Mouse (Mus musculus) intestine, postnatal 0 days (tissue): Measurements from ENCODE around the gene Cd52. TPM values are rescaled to one million over a fixed set of nuclear protein-coding genes. Genes with fewer than 3 reads are reported as not detected.

Experiments
- ATAC-seq: fragments of 200-750 bp; cut with Nextera tagmentation; 2 replicates; pipeline ENCODE4 v1.8.0; 2017; ENCODE audit warnings: mild to moderate bottlenecking, moderate TSS enrichment, moderate library complexity
- H3K27ac ChIP-seq: fragments of 300-500 bp; sonication (generic); 2 replicates; pipeline ENCODE4 v1.5.1; 2014; ENCODE audit warnings: mild to moderate bottlenecking, low read depth, low read length, moderate library complexity
- H3K27me3 ChIP-seq: fragments of 300-500 bp; sonication (generic); replicated peaks from 2 replicates; pipeline ENCODE4 v1.6.1; 2014; ENCODE audit warnings: low read length, mixed read lengths; ENCODE audit not compliant: control insufficient read depth, insufficient read depth
- H3K36me3 ChIP-seq: fragments of 300-500 bp; sonication (generic); 2 replicates; pipeline ENCODE4 v1.6.1; 2014; ENCODE audit warnings: mild to moderate bottlenecking, moderate library complexity; ENCODE audit not compliant: control insufficient read depth, insufficient read depth
- H3K4me1 ChIP-seq: fragments of 300-500 bp; sonication (generic); replicated peaks from 2 replicates; pipeline ENCODE4 v1.6.1; 2014; ENCODE audit warnings: antibody characterized with exemption, low read length, mixed read lengths; ENCODE audit not compliant: control insufficient read depth, insufficient read depth
- H3K4me2 ChIP-seq: fragments of 300-500 bp; sonication (generic); replicated peaks from 2 replicates; pipeline ENCODE4 v1.6.1; 2014; ENCODE audit warnings: low read depth, mild to moderate bottlenecking, moderate library complexity
- H3K4me3 ChIP-seq: fragments of 300-500 bp; sonication (generic); 2 replicates; pipeline ENCODE4 v1.5.1; 2014; ENCODE audit warnings: low read depth, low read length
- H3K9ac ChIP-seq: fragments of 300-500 bp; sonication (generic); 2 replicates; pipeline ENCODE4 v1.6.1; 2014; ENCODE audit warnings: mild to moderate bottlenecking, low read depth, low read length
- H3K9me3 ChIP-seq: fragments of 300-500 bp; sonication (generic); 2 replicates; pipeline ENCODE4 v1.6.1; 2016; ENCODE audit warnings: mixed run types; ENCODE audit not compliant: control insufficient read depth
- CTCF ChIP-seq: sonication (generic); IDR thresholded peaks from 2 replicates; pipeline ENCODE4 v1.5.1; 2016; ENCODE audit warnings: low read depth, mild to moderate bottlenecking, control low read depth, antibody characterized with exemption, moderate library complexity
- WGBS: fragments of 180-500 bp; shearing (Covaris S2); extraction: QIAGEN DNeasy Blood & Tissue Kit; methylation state at CpG from one replicate; pipeline ENCODE4 v1.1.7; 2014; 5-methylcytosine and 5-hydroxymethylcytosine counted together
- polyA plus RNA-seq: library from polyadenylated mRNA; unstranded; fragments of >200 nt; fragmentation: Nextera tagmentation; extraction: Ambion mirVana; gene quantifications from 2 replicates; pipeline ENCODE4 v1.2.1, GENCODE M21; 2015

The Cd52 gene
- polyA plus RNA-seq, 1 experiment from 2014 or later = 31.2 TPM

DNA sequence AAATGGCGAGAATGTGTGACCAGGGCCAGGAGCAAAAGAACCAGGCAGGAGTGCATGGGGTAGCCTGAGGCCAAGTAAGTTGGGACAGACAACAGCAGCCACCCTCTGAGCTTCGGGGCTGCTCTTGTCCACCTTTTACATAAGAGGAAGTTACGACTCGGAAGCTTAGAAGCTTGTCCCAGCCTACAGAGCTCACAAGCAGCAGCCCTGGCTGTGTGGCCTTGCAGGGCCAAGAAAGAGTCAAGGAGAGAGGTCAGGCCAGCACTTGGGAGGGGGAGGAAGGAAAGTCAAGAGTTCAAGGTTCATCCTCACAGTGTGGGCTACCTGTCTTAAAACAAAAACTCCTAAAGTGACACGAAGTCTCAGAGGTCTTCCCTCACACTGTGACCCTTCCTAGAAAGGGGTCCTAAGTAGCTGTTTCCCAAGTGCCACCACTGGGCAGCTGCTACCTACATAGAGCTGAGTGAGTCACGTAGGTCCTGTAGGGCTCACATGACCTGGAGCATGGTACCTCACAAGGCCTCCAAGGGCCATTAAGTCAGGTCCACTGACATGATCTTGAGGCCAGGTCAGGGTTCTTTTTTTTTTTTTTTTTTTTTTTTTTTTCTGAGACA is 25.4 kb upstream of the Cd52 start:
- TF ChIP-seq CTCF = no peak
- Histone ChIP-seq H3K36me3 (no peaks in the 10 kb centered on the region), H3K4me2 (no peak overlapping the region), H3K27me3 (no peaks in the 10 kb centered on the region), H3K4me3 (no peak overlapping the region), H3K9me3 (no peaks in the 10 kb centered on the region), H3K27ac (no peak overlapping the region), H3K9ac (no peak overlapping the region), H3K4me1 (peaks cover 14% of the 10 kb centered on the region; the same call in 1 of the 2 replicates)
- ATAC-seq = 0 out of 2 replicates have a peak, but pooled peaks have one; percentile 14
- WGBS = 75% methylated on average over 6 of the region's 6 CpGs

DNA sequence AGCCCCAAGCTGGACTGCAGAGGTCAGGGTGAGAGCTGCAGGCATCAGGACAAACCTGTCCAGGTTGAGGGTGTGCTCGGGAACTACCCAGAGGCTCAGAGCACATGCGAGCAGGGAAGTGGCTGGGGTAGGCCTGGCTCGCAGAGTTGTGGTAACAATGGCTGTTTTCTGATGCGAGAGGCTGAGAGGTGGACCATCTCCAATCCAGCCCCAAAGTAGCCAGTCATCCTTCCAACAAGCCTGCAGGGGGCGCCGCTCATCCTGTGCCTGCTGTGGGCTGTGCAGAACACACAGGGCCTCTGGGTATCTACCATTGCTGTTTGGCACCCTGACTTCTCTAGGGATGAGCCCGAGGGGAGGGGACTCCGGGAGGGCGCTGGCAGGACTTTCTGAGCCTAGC is 24.8 kb upstream of the Cd52 start:
- Histone ChIP-seq H3K9ac (no peak overlapping the region), H3K9me3 (no peaks in the 10 kb centered on the region), H3K36me3 (no peaks in the 10 kb centered on the region), H3K27ac (no peak overlapping the region), H3K4me3 (no peak overlapping the region), H3K4me1 (peaks cover 14% of the 10 kb centered on the region; the same call in 1 of the 2 replicates), H3K27me3 (no peaks in the 10 kb centered on the region), H3K4me2 (no peak overlapping the region)
- ATAC-seq = no peak
- 67% methylated on average over 9 of the region's 9 CpGs for WGBS
- TF ChIP-seq CTCF = peak; percentile 71

DNA sequence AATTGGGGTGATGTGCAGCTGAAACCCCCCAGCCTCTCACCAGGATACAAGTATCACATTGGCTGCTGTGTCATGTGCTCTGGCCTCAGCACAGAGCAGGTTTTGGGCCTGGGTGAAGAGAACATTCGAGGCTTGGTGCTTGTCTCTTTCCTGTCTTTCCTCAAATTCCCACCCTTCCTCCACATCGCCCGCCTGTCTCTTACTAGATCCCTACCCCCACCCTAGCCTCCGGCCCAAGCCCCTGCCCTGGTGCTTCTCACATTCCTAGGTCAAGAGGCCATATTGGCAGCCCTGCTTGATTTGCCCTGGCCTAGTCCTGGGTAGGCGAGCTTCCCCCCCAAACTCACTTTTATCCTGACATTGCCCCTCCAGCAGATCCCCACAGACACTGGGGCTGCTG is 24.2 kb upstream of the Cd52 start:
- WGBS = 80% methylated on average over 5 of the region's 5 CpGs
- no peak for TF ChIP-seq CTCF
- H3K27ac ChIP-seq = no peak overlapping the region
- no peak overlapping the region for H3K4me2 ChIP-seq
- H3K9ac ChIP-seq = no peak overlapping the region
- H3K27me3 ChIP-seq = no peaks in the 10 kb centered on the region
- H3K4me3 ChIP-seq = no peak overlapping the region
- no peak for ATAC-seq
- peaks cover 14% of the 10 kb centered on the region; the same call in 1 of the 2 replicates for H3K4me1 ChIP-seq
- H3K36me3 ChIP-seq = no peaks in the 10 kb centered on the region
- H3K9me3 ChIP-seq = no peaks in the 10 kb centered on the region

DNA sequence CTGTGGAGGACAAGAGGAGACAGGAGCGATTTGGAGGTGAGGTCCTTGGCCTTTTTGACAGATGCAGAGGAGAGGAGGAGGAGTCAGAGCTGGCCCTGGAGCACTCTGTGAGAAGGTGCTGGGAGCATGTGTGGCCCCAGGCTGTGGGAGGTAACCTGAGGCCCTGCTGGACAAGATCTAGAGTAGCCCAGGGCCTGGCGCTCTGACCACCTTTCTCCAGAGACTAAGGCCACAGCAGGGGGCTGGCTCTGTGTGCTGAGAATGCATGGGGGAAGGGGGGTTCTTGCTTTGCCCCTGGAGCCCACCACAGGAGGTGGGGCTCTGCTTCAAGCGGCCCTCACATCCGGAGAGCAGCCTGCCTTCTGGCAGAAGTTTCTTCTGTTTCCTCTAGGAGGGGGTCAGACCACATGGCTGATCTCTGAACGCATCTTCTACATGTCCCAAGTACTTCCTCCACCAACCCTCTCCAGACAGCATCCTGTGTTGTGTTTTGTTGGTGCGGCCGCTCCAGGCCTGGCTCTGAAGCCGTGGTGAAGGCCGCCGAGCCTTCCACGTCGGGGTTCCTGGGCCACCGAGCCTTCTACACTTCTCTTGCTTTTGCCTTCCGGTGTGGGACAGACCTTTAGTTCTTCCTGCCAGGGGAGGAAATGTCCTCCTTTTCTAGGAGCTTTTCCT is 23.4 kb upstream of the Cd52 start:
- Histone ChIP-seq H3K9me3 (no peaks in the 10 kb centered on the region), H3K4me2 (no peak overlapping the region), H3K27ac (no peak overlapping the region), H3K4me1 (peaks cover 19% of the 10 kb centered on the region; the same call in 1 of the 2 replicates), H3K9ac (no peak overlapping the region), H3K36me3 (no peaks in the 10 kb centered on the region), H3K27me3 (no peaks in the 10 kb centered on the region), H3K4me3 (no peak overlapping the region)
- 74% methylated on average over 14 of the region's 14 CpGs for WGBS
- no peak for TF ChIP-seq CTCF
- ATAC-seq = no peak

DNA sequence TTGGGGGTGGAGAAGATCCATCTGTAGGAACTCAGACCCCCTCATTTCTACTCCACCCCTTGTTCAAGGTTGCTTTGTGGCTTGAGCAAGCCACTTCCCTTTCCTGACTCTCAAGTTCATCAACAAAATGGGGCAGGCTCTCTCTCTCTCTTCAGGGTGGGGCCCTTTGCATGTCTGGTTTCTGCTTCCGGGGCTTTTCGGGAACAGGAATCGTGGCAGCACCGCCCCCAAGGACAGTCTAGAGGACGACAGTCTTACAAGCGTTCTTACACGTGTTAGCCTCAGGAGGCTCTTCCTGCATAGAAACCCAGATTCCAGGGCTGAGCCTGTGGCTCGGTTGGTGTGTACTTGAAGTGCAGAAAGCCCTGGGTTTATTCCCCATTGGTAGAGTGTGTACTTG is 22.1 kb upstream of the Cd52 start:
- no peak for ATAC-seq

DNA sequence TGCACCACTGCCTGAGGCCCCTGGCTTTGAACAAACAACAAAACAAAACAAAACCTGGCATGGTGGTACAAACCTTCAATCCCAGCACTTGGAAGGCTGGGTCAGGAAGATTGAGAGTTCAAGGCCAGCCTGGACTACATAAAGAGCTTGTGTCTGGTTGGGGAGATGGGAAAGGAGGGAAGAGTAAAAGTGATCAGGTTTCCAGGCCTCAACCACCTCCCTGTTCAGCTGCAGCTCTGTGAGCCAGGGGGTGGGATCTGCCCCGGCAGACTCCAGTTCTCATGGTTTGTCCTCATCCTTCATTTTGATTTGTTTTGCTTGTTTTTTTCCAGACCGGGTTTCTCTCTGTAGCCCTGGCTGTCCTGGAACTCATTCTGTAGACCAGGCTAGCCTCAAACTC is 21.6 kb upstream of the Cd52 start:
- no peak overlapping the region for H3K27ac ChIP-seq
- H3K9me3 ChIP-seq = no peaks in the 10 kb centered on the region
- H3K4me3 ChIP-seq = no peak overlapping the region
- peaks cover 19% of the 10 kb centered on the region; the same call in 1 of the 2 replicates for H3K4me1 ChIP-seq
- H3K36me3 ChIP-seq = no peaks in the 10 kb centered on the region
- H3K4me2 ChIP-seq = no peak overlapping the region
- no peak overlapping the region for H3K9ac ChIP-seq
- no peak for ATAC-seq
- 81% methylated on average over 2 of the region's 2 CpGs for WGBS
- no peaks in the 10 kb centered on the region for H3K27me3 ChIP-seq
- TF ChIP-seq CTCF = no peak

More for the DNA sequence above, 22.1 kb upstream of the Cd52 start:
- Histone ChIP-seq H3K9ac (no peak overlapping the region), H3K36me3 (no peaks in the 10 kb centered on the region), H3K4me3 (no peak overlapping the region), H3K27ac (no peak overlapping the region), H3K9me3 (no peaks in the 10 kb centered on the region), H3K27me3 (no peaks in the 10 kb centered on the region), H3K4me1 (peaks cover 19% of the 10 kb centered on the region; the same call in 1 of the 2 replicates), H3K4me2 (no peak overlapping the region)
- no peak for TF ChIP-seq CTCF
- WGBS = 59% methylated on average over 8 of the region's 8 CpGs
